Mouse (Mus musculus): ENCODE measurements around the gene Ptpdc1. TPM values are rescaled to one million over a fixed set of nuclear protein-coding genes. Genes with fewer than 3 reads are reported as not detected.

Gene Ptpdc1
- total RNA-seq, 1 experiment from 2014 or later = 3.4 TPM

DNA sequence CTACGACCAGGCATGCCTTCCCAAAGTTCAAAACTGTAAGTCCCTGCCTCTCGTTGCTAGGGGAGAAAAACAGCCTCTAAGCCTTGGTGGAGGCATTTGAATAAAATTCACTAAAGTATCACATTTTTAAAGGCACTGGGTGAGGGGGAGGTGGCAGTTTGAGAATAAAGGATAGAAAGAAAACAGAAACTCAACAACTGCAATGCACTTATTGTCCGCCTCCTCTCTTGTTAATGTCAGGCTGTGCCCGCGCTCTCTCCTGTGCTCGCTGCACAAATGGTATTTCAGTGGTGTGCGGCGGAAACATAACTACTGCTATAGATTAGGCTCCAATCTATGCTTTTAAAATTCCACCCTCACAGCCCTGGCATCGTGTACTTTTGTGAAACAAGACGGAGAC lies 31.4 kb downstream of the Ptpdc1 start:
- ATAC-seq (replicated peaks; ENCODE audit: low read depth, poor library complexity, severe bottlenecking) = no peak

DNA sequence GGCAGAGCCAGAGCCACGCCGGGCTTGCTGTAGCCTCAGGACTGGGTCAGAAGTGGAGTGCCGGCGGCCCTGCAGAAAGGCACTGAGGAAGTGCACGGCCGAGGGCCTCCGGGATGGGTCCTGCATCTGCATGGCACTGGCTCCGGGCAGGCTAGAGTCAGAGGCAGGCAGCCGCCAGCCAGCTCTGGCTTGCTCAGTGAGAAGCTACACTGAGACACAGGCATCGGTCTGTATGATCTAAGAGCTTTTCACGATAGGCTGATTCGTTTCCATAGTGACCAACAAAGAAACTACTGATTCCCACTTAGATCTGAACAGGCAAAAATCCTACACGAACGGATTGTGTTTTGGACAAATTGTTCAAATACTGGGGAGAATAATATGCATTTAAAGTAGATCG lies 32.3 kb downstream of the Ptpdc1 start:
- ATAC-seq (replicated peaks; ENCODE audit: low read depth, poor library complexity, severe bottlenecking) = no peak

DNA sequence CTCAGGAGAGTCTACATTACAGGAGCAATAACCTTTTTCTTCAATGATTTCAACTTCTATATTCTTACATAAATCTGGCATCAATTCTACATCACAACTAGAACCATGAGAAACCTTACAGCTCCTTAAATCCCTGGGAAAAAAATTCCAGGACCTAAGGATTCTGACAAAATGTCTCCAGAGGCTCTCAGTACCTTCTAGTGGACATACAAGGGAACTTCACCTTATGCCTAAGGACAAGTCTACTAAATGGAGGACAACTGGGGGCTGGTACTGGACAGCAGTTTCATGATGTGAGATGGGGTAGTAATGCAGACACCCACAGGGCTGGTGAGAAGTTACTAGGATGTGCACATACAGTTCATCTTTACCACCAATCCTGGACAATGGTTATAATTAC lies 34.7 kb downstream of the Ptpdc1 start:
- no peak for ATAC-seq (replicated peaks; ENCODE audit: low read depth, poor library complexity, severe bottlenecking)

DNA sequence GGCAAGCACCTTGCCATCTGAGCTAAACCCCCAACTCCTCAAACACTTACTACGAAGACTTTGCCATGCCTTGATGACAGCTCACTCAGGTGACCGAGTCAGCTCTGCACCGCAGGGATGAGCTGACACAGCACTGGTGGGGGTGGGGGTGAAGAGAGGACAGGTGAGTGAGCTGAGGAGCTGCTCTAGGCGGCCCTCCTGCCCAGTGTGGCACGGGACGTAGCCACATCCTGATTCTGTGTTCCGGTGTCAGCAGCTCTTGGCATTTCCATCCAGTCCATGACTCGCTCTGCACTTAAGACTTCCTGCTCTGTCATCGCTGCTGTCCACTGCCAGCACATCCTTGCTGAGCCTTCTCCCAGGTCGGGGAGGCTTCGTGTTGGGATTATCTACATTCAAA lies 38.1 kb downstream of the Ptpdc1 start:
- ATAC-seq (replicated peaks; ENCODE audit: low read depth, poor library complexity, severe bottlenecking) = no peak

DNA sequence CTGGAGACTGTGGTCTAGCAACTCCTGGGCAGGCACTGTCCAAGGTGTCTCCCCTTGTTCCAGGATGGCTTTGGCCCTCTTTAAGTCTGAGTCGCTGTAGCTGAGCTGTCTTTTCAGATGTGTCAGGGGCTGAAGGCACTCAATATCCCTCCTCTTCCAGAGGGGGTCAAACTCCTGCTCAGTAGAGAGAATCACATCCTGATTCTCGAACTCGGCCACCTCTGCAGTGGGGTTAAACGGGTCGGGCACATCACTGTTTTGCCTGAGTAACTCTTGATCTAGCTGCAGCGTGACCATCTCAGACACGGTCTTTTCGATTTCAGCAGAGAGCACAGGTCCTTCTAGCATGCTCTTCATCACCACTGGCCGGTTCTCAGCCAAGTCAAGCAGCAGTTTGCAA lies 39.0 kb downstream of the Ptpdc1 start:
- ATAC-seq (replicated peaks; ENCODE audit: low read depth, poor library complexity, severe bottlenecking) = no peak

GRCm38 (mm10) chr13:48585786-48586185 lies 39.7 kb downstream of the Ptpdc1 start:
- peak; percentile 55; the same call in 1 of the 2 replicates for ATAC-seq (replicated peaks; ENCODE audit: low read depth, poor library complexity, severe bottlenecking)

- ATAC-seq (replicated peaks; ENCODE audit: low read depth, poor library complexity, severe bottlenecking) = 0 out of 2 replicates have a peak, but pooled peaks have one; percentile 45
Measured at GRCm38 (mm10) chr13:48582688-48583379, 42.6 kb downstream of the Ptpdc1 start.

- ATAC-seq (replicated peaks; ENCODE audit: low read depth, poor library complexity, severe bottlenecking) = no peak
Measured at GRCm38 (mm10) chr13:48578616-48579015, 46.8 kb downstream of the Ptpdc1 start.

GRCm38 (mm10) chr13:48577836-48578235 lies 47.6 kb downstream of the Ptpdc1 start:
- no peak for ATAC-seq (replicated peaks; ENCODE audit: low read depth, poor library complexity, severe bottlenecking)

DNA sequence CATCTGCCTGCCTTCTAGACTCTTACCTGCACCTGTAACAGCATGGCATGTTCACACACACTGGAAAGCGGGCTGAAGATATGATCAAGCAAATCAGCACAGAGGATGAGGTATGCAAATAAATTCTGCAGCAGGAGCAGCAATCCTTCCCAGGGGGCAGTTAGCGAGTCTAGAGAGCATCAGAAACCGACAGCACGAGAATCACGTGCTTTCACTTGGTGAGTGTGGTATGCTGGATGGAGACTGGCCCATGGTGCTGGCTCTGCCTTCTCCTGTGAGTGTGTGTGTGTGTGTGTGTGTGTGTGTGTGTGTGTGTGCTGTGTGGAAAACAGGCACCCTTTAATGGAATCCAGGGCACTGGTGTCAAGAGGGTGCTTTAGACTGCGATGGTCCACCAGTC lies 48.5 kb downstream of the Ptpdc1 start:
- no peak for ATAC-seq (replicated peaks; ENCODE audit: low read depth, poor library complexity, severe bottlenecking)

- no peak for ATAC-seq (replicated peaks; ENCODE audit: low read depth, poor library complexity, severe bottlenecking)
Measured at GRCm38 (mm10) chr13:48574718-48575117, 50.7 kb downstream of the Ptpdc1 start.

GRCm38 (mm10) chr13:48573525-48574355 lies 51.7 kb downstream of the Ptpdc1 start:
- no peak for ATAC-seq (replicated peaks; ENCODE audit: low read depth, poor library complexity, severe bottlenecking)

- peak; percentile 89 for ATAC-seq (replicated peaks; ENCODE audit: low read depth, poor library complexity, severe bottlenecking)
Measured at GRCm38 (mm10) chr13:48572127-48572526, 53.3 kb downstream of the Ptpdc1 start.

DNA sequence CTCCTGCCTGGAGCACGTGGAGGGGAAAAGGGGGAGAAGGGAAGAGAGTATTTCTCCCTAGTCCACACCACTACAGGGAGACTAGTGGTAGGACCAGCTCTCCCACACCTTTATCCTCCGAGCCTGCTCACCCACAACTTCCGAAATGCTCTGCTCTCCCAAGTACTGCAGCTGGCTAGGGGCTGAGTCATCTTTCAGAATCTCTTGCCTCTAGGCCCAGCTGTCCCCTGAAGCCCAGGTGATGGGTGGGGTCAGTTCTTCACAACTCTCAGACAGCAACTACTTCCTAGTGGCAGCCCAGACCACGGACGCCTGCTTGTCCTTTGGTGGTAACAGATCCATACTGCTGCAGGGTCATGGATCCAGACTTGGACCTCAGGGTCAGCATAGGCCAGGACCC lies 54.2 kb downstream of the Ptpdc1 start:
- no peak for ATAC-seq (replicated peaks; ENCODE audit: low read depth, poor library complexity, severe bottlenecking)

GRCm38 (mm10) chr13:48569576-48570132 lies 55.8 kb downstream of the Ptpdc1 start:
- no peak; the same call in 1 of the 2 replicates for ATAC-seq (replicated peaks; ENCODE audit: low read depth, poor library complexity, severe bottlenecking)

DNA sequence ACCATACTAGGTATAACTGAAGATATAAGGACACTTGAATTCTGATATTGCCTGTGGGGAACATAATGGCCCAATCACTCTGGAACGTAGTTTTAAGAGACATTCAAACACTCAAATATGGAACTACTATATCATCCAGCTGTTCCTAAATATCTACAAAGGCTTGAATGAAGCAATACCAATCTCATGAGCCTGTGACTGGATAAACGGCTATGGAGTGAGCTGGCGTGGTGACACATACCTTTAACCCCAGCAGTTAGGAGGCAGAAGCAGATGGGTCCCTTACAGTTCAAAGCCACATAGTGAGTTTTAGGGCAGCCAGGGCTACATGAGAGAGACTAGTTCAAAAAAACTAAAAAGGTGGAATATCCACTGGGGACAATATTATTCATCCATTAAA lies 57.8 kb downstream of the Ptpdc1 start:
- ATAC-seq (replicated peaks; ENCODE audit: low read depth, poor library complexity, severe bottlenecking) = no peak

- ATAC-seq (replicated peaks; ENCODE audit: low read depth, poor library complexity, severe bottlenecking) = peak; percentile 71
Measured at GRCm38 (mm10) chr13:48566116-48566935, 59.1 kb downstream of the Ptpdc1 start.

DNA sequence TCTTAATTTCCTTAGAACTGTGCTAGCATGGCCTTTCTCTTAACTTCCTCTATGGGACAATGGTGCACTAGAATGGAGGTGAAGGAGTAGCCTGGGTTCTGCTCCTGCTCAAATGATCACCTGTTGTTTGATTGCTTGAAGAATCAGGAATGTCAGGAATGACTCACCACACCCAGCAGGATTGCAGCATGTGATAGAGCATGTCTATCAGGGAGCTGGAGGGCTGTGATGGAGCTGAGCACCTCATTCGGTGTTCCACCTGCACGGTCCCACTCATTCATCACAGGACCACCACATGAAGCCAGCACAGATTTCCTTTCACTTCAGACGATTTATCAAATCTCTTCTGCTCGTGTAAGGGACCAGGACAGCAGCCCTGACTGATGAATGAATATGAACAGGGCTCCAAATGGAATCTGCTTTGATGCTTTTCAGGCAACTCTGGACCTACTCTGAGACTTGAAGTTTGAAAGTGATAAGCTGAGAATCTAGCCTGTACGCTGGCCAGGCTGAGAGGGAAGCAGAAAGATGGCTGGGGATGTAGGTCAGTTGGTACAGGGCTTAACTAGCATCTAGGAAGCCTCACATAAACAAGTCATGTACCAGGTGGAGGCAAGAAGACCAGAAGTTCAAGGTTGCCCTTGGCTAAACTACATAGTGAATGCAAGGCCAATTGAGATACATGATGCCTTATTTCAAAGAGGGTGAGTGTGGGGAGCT lies 60.4 kb downstream of the Ptpdc1 start:
- no peak for ATAC-seq (replicated peaks; ENCODE audit: low read depth, poor library complexity, severe bottlenecking)

DNA sequence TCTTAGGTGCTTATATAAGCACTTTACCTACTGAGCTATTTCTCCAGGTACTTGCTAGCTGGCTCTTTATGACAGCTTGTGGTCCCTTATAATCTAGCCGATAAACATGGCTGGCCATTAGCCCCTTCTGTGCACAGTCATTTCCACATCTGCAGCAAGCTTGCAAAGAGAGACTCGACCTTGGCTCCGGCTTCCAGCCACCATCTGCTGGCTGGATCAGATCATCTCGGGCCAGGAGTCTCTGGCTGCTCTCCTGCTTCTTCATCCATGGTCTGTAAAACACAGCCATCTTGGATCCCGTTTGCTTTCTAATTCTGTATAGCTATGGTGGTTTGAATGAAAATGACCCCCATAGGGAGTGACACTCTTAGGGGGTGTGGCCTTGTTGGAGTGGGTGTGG lies 63.1 kb downstream of the Ptpdc1 start:
- no peak for ATAC-seq (replicated peaks; ENCODE audit: low read depth, poor library complexity, severe bottlenecking)

DNA sequence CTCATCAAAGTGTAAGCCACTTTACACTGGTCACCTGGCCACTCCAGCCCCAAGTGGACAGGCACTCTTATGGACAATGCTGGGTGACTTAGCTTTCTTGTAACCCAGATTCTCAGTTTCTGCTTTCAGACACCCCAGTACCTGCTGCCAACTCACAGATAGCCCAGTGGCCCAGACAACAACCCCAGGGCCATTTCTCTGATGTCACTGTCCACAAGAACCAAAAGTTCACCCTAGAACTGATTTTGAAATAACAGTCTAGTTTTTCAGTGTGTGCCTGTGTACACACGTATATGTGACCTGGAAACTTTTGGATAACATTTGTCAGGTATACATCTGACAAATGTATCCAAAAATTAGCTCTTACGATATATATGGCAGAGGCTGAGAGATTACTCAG lies 64.0 kb downstream of the Ptpdc1 start:
- ATAC-seq (replicated peaks; ENCODE audit: low read depth, poor library complexity, severe bottlenecking) = no peak
